Mouse (Mus musculus) liver, adult 2 months (tissue): ENCODE measurements around the gene Xrcc3.

Experiments used
- CTCF ChIP-seq: fragments of 200-500 bp; IDR thresholded peaks from 2 replicates; pipeline ENCODE4 v1.5.1; 2011; ENCODE audit warnings: low read depth, low read length, control low read depth
- POLR2A ChIP-seq: fragments of 200-500 bp; IDR thresholded peaks from 2 replicates; pipeline ENCODE4 v1.6.1; 2011; ENCODE audit warnings: low read length, control low read depth; ENCODE audit not compliant: insufficient read depth; ENCODE audit errors: extremely low read depth

DNA sequence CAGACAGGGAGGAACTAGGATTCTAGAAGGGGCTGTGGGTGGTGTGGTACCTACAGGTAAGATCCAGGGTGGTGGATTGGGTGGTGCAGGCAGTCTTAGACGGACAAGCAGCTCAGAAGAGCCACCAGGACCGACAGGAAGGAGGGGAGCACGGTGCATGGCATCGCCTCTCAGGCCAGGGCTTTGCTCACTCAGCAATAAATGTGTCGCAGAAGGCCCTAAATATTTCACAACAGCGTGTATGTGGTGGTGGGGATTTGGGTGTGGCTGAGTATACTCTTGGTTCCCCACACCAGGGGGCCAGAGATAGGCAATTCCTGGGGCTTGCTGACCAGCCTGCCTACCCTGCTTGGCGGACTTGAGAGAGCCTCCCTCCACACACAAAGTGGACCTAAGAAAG lies 7.0 kb upstream of the Xrcc3 start:
- TF ChIP-seq CTCF (no peak), POLR2A (no peak)
